Mouse (Mus musculus) ES-Bruce4 (cell line): Measurements from ENCODE around the gene Zeb2. TPM values are rescaled to one million over a fixed set of nuclear protein-coding genes. Genes with fewer than 3 reads are reported as not detected.

Source experiments
- H3K27ac ChIP-seq: 2 replicates; pipeline ENCODE4 v1.5.1; 2012; ENCODE audit warnings: low read length, inconsistent platforms; ENCODE audit not compliant: insufficient read depth
- H3K27me3 ChIP-seq: 2 replicates; pipeline ENCODE4 v1.6.1; 2012; ENCODE audit warnings: mild to moderate bottlenecking, low read length, inconsistent platforms; ENCODE audit not compliant: control insufficient read depth, poor library complexity, insufficient read depth, severe bottlenecking
- H3K36me3 ChIP-seq: 2 replicates; pipeline ENCODE4 v1.6.1; 2012; ENCODE audit warnings: inconsistent platforms, mild to moderate bottlenecking, low read length, moderate library complexity; ENCODE audit not compliant: control insufficient read depth, poor library complexity, insufficient read depth, severe bottlenecking
- H3K4me1 ChIP-seq: one replicate; pipeline ENCODE4 v1.8.1; 2011; ENCODE audit warnings: low read length; ENCODE audit not compliant: control insufficient read depth, insufficient read depth
- H3K4me3 ChIP-seq: 2 replicates; pipeline ENCODE4 v1.5.1; 2011; ENCODE audit warnings: low read depth, mild to moderate bottlenecking, low read length
- H3K9ac ChIP-seq: 2 replicates; pipeline ENCODE4 v1.6.1; 2012; ENCODE audit warnings: low read depth, mild to moderate bottlenecking, inconsistent platforms; ENCODE audit not compliant: poor library complexity, severe bottlenecking
- H3K9me3 ChIP-seq: replicated peaks from 2 replicates; pipeline ENCODE4 v1.6.1; 2012; ENCODE audit warnings: mild to moderate bottlenecking, low read length, inconsistent platforms; ENCODE audit not compliant: control insufficient read depth, poor library complexity, insufficient read depth, severe bottlenecking
- CTCF ChIP-seq: IDR thresholded peaks from one replicate; pipeline ENCODE4 v1.8.1; 2011; ENCODE audit warnings: low read depth, low read length
- EP300 ChIP-seq: IDR thresholded peaks from 2 replicates; pipeline ENCODE4 v1.6.1; 2011; ENCODE audit warnings: low read depth, low read length; ENCODE audit not compliant: insufficient read depth
- POLR2A ChIP-seq: IDR thresholded peaks from one replicate; pipeline ENCODE4 v1.8.1; 2011; ENCODE audit warnings: low read length; ENCODE audit not compliant: insufficient read depth
- polyA plus RNA-seq: library from polyadenylated mRNA; stranded (reverse); fragments of >200 nt; gene quantifications from 2 replicates; pipeline ENCODE4 v1.2.4, GENCODE M21; 2011; ENCODE audit warnings: low read depth; ENCODE audit not compliant: missing spikeins, insufficient read depth, insufficient read length

The Zeb2 gene
- 1.4 and 2.1 TPM in 2 replicates for polyA plus RNA-seq

GRCm38 (mm10) chr2:45117087-45117561, at the start of gene Zeb2:
Gene Zeb2 (minus strand): TSS chr2:45117395.
- H3K9ac ChIP-seq = peak within 1 kb of the TSS; percentile 71
- no peaks in the 10 kb centered on the region for H3K9me3 ChIP-seq
- no peak for TF ChIP-seq EP300
- no peak for TF ChIP-seq POLR2A
- no peak for TF ChIP-seq CTCF
- H3K27me3 ChIP-seq = peaks cover 12% of the 10 kb centered on the region
- H3K36me3 ChIP-seq = no peaks in the 10 kb centered on the region
- H3K4me3 ChIP-seq = peak within 1 kb of the TSS; percentile 62
- H3K4me1 ChIP-seq = no peaks in the 10 kb centered on the region
- 0 out of 2 replicates have a peak within 1 kb of the TSS, but pooled peaks have one; percentile 80 for H3K27ac ChIP-seq

GRCm38 (mm10) chr2:45158785-45159184, 41.6 kb upstream of the Zeb2 start:
- H3K27me3 ChIP-seq = no peaks in the 10 kb centered on the region
- H3K27ac ChIP-seq = no peak overlapping the region
- no peaks in the 10 kb centered on the region for H3K4me1 ChIP-seq
- H3K36me3 ChIP-seq = no peaks in the 10 kb centered on the region
- no peak overlapping the region for H3K4me3 ChIP-seq
- no peak overlapping the region for H3K9ac ChIP-seq
- no peaks in the 10 kb centered on the region for H3K9me3 ChIP-seq
- TF ChIP-seq EP300 = no peak
- TF ChIP-seq POLR2A = no peak
- TF ChIP-seq CTCF = no peak

- Histone ChIP-seq H3K36me3 (no peaks in the 10 kb centered on the region), H3K4me1 (no peaks in the 10 kb centered on the region), H3K27ac (no peak overlapping the region), H3K9ac (no peak overlapping the region), H3K9me3 (no peaks in the 10 kb centered on the region), H3K4me3 (no peak overlapping the region), H3K27me3 (no peaks in the 10 kb centered on the region; the same call in 1 of the 2 replicates)
- no peak for TF ChIP-seq CTCF
- TF ChIP-seq EP300 = no peak
- TF ChIP-seq POLR2A = no peak
Observed at GRCm38 (mm10) chr2:45158351-45158782, 41.2 kb upstream of the Zeb2 start.

GRCm38 (mm10) chr2:45153315-45153714, 36.1 kb upstream of the Zeb2 start:
- Histone ChIP-seq H3K27me3 (no peaks in the 10 kb centered on the region; the same call in 1 of the 2 replicates), H3K27ac (no peak overlapping the region), H3K4me3 (no peak overlapping the region), H3K4me1 (no peaks in the 10 kb centered on the region), H3K36me3 (no peaks in the 10 kb centered on the region), H3K9me3 (no peaks in the 10 kb centered on the region), H3K9ac (no peak overlapping the region)
- TF ChIP-seq EP300 (no peak), CTCF (no peak), POLR2A (no peak)

GRCm38 (mm10) chr2:45143162-45143561, 26.0 kb upstream of the Zeb2 start:
- no peak overlapping the region for H3K27ac ChIP-seq
- no peak overlapping the region for H3K9ac ChIP-seq
- H3K4me1 ChIP-seq = no peaks in the 10 kb centered on the region
- no peaks in the 10 kb centered on the region for H3K36me3 ChIP-seq
- no peak overlapping the region for H3K4me3 ChIP-seq
- H3K9me3 ChIP-seq = no peaks in the 10 kb centered on the region
- no peaks in the 10 kb centered on the region for H3K27me3 ChIP-seq
- TF ChIP-seq EP300 (no peak), CTCF (no peak), POLR2A (no peak)

GRCm38 (mm10) chr2:45138906-45139305, 21.7 kb upstream of the Zeb2 start:
- TF ChIP-seq CTCF = no peak
- no peak for TF ChIP-seq POLR2A
- no peak for TF ChIP-seq EP300
- no peak overlapping the region for H3K9ac ChIP-seq
- no peak overlapping the region for H3K4me3 ChIP-seq
- no peaks in the 10 kb centered on the region for H3K27me3 ChIP-seq
- no peaks in the 10 kb centered on the region for H3K9me3 ChIP-seq
- H3K27ac ChIP-seq = no peak overlapping the region
- H3K4me1 ChIP-seq = no peaks in the 10 kb centered on the region
- H3K36me3 ChIP-seq = no peaks in the 10 kb centered on the region
